Mouse (Mus musculus) urinary bladder, postnatal 36 days (tissue): ENCODE data around the gene Gm49354.
"Not testable (repeated sequence)": the region's sequence is repeated elsewhere in the genome, so short reads cannot be mapped to it uniquely, and the experiment has no call there.

Source experiments
- DNase-seq, 2 experiments: peaks; one replicate each; pipeline ENCODE4 v3.0.0; 2022; ENCODE audit warnings: low spot score in 2 of 2, mixed read lengths in 1 of 2

Gene Gm49354

DNA sequence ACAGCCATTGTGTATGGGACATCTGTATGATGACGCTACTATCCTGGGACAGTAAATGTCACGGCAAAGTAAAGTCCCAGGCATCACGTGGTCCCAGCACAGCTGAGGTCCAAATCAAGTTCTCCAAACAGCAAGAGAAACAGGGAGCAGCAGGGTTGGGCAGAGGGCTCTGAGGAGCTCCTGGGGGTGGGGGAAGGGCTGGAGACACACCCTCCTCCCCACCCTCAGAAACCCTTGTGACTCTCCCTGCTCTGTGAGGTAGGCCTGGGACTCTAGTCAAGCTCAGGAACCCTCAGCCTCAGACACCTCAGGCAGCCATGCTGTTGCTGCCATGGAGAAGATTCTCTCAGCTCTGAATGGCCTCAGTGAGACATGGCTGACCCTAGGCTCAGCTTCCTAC lies 70.1 kb downstream of the Gm49354 start, which contains the start of gene Spata31d1b:
Gene Spata31d1b (plus strand): TSS at position 301 of the 400 bp plus-strand sequence.
- not testable (repeated sequence) for DNase-seq

DNA sequence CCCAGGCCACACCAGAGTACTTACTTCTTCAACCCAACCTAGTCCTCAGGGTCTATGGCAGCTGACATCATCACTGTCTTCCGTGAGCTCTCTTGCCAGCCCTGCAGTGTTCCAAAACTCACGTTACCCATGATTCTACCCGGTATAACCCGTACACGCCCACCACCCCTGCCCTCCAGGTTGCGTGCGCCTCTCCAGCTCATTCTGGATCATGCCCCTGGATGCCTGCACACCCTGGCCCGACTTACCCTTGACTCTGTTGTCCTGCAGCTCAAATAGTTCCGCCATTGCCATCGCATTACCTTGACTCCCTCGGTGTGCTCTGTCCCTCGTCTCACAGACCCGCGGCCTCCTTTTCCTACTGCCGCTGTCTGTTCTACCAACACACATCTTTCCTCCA lies 71.8 kb downstream of the Gm49354 start, which contains the start of gene Spata31d1a:
Gene Spata31d1a (minus strand): TSS at position 101 of the 400 bp plus-strand sequence.
- DNase-seq = no peak
